9 mouse cellular contexts compared by ENCODE assay signal in the genomic region with DNA sequence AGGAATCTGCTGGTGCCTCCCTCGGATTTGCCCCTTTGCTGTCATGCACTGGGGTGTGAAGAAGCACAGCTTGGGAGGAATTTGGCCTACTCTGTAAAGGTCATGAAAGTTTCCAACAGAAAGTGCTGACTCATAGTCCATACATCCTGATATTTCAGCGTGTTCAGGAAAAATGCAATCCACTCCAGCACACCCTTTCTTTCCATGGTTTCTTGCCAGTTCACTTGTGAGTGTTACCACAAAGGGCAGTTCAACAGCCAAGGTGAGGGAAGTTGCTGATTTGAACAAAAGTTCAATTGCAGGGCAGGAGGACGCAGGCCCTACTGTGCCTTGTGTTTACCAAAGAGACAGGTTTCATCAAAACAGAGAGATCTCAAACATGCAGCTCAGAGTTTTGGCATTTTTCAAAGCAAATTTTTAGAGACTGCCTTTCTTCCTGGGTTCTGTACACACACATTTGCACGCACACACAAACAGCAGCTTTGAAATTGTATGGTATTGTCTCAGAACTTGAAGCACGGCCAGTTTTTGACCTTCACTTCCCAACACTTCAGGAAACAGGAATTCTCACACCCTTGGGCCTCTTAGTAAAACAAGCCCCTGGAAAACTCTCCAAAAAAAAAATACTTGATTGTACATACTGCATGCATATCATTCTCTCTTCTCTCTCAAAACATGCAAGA. TPM values are rescaled to one million over a fixed set of nuclear protein-coding genes. Genes with fewer than 3 reads are reported as not detected.
DNase-seq lines count a peak whose midpoint lies in the region; ATAC-seq and TF ChIP-seq lines count a peak whose summit lies in the region.
"Had no signal": no experiment of that assay in that cellular context is flagged by ENCODE, and none has a peak within 500 bp of the region (broad histone marks: within the 10 kb centered on the region; RNA-seq: fewer than 3 reads in every experiment).

No protein-coding gene starts in this region.

- H3K9ac ChIP-seq in liver, embryonic 14.5 days (replicated peaks) = no peak overlapping the region

- peak; percentile 23; the same call in 1 of the 2 replicates for ATAC-seq in liver, embryonic 14.5 days (ENCODE audit: insufficient read depth)

- H3K27me3 ChIP-seq in liver, embryonic 14.5 days (ENCODE audit: control insufficient read depth, insufficient read depth, low read length) = no peaks in the 10 kb centered on the region

- H3K27ac ChIP-seq in liver, embryonic 14.5 days = no peak overlapping the region

- whole genome bisulfite sequencing in liver, embryonic 14.5 days (ENCODE audit: insufficient replicate concordance) = 38% methylated on average over 5 of the region's 5 CpGs

- no peaks in the 10 kb centered on the region for H3K36me3 ChIP-seq in liver, embryonic 14.5 days (replicated peaks; ENCODE audit: control insufficient read depth, insufficient read depth, low read depth)

- no peak for TF ChIP-seq EP300 in liver, embryonic 14.5 days (IDR thresholded peaks at IDR 0.05; ENCODE audit: low read depth)

- no peak overlapping the region for H3K4me3 ChIP-seq in liver, embryonic 14.5 days (ENCODE audit: insufficient read depth in 1 of 2, low read depth in 2 of 2, low read length in 2 of 2)

- intact Hi-C loops in heart, postnatal 14 days (cut with DNase I) = loop anchor here (5.0 kb wide), 2 partner anchors 118 to 303 kb away; no protein-coding TSS in a partner anchor

- H3K9me3 ChIP-seq in liver, embryonic 14.5 days (ENCODE audit: control insufficient read depth, low read length) = no peaks in the 10 kb centered on the region

- DNase-seq in adrenal gland, adult (ENCODE audit: inconsistent age in 2 of 2, low spot score in 1 of 2) = peak; percentile 36 to 79
- DNase-seq in adrenal gland, postnatal 25 days = no peak
- peak; percentile 13 to 23 for DNase-seq in adrenal gland, postnatal 36 days
- peak; percentile 33 to 46 for DNase-seq in heart, postnatal 14 days
- DNase-seq in liver, embryonic 14.5 days (ENCODE audit: low read depth in 3 of 3, low spot score in 3 of 3) = no peak
- DNase-seq in spleen, adult 18-20 months = no peak
- DNase-seq in frontal cortex, adult 2 months (ENCODE audit: extremely low spot score in 1 of 2, low spot score in 1 of 2) = no peak
- DNase-seq in thymus, postnatal 36 days = no peak
- DNase-seq: cerebellum, postnatal 25 days had no signal

- no peak for TF ChIP-seq CTCF in liver, embryonic 14.5 days (IDR thresholded peaks at IDR 0.05; ENCODE audit: low read depth)

- no peak overlapping the region for H3K4me2 ChIP-seq in liver, embryonic 14.5 days (ENCODE audit: low read depth)

- H3K4me1 ChIP-seq in liver, embryonic 14.5 days (replicated peaks; ENCODE audit: control insufficient read depth in 2 of 2, insufficient read depth in 2 of 2, low read length in 1 of 2) = peaks cover 0 to 7% of the 10 kb centered on the region in 2 experiments; a peak in 2 of 4 replicates

RNA-seq across cellular contexts. Expression of a gene that starts 23.7 kb away (rescaled TPM):
- total RNA-seq in adrenal gland, postnatal 25 days (2021) = 33.7 and 34.5 TPM in 2 replicates
- 10 to 100 TPM; 41.3 to 55.1 TPM for total RNA-seq in adrenal gland, postnatal 36 days (2021)
- 100 to 1,000 TPM; 173 to 186 TPM for total RNA-seq in heart, postnatal 14 days (2021)
- polyA plus RNA-seq in liver, embryonic 14.5 days (2012; rRNA removed) = 7.0 and 10.3 TPM in 2 replicates
- polyA plus RNA-seq in liver, embryonic 14.5 days (2014; fragmentation: Nextera tagmentation; extraction: Ambion mirVana) = 22.7 and 24.9 TPM in 2 replicates
- 8.1 and 8.3 TPM in 2 replicates for polyA plus RNA-seq in frontal cortex, adult 2 months (2012; rRNA removed)

Comparison
In these comparisons a context has a peak if more than half of its experiments do, and no peak if none do; other contexts are left out.
1. DNase-seq: peak in adrenal gland, adult (2 of 2), adrenal gland, postnatal 36 days (2 of 2) and heart, postnatal 14 days (2 of 2); none in adrenal gland, postnatal 25 days (single experiment), liver, embryonic 14.5 days (0 of 3), spleen, adult 18-20 months (0 of 2), frontal cortex, adult 2 months (0 of 2) and thymus, postnatal 36 days (0 of 2).